Mouse (Mus musculus) small intestine, adult 2 months (tissue): ENCODE results near the gene Gm44965.

Source experiments
- CTCF ChIP-seq: fragments of 200-500 bp; IDR thresholded peaks from 2 replicates; pipeline ENCODE4 v1.5.1; 2012; ENCODE audit warnings: low read depth, mild to moderate bottlenecking, control low read depth, inconsistent platforms, low read length, moderate library complexity, mixed read lengths; ENCODE audit not compliant: insufficient replicate concordance, insufficient read length; ENCODE audit errors: extremely low read depth
- POLR2A ChIP-seq: fragments of 200-500 bp; IDR thresholded peaks from 2 replicates; pipeline ENCODE4 v1.6.1; 2012; ENCODE audit warnings: low read depth, mild to moderate bottlenecking, control low read depth, inconsistent platforms, low read length, moderate library complexity

- TF ChIP-seq CTCF: no peak
- no peak for TF ChIP-seq POLR2A
These were observed 15.0 kb upstream of the Gm44965 start for GRCm38 (mm10) chr6:48578736-48579135.
